Mouse (Mus musculus) liver, adult (tissue): ENCODE data around the gene Scd3.

Experiments
- GATA4 ChIP-seq: IDR thresholded peaks from 2 replicates; pipeline ENCODE4 v1.6.1; 2014; ENCODE audit warnings: mild to moderate bottlenecking, low read length; ENCODE audit not compliant: insufficient replicate concordance

Gene Scd3

GRCm38 (mm10) chr19:44251936-44252558 is 49.0 kb downstream of the Scd3 start:
- TF ChIP-seq GATA4, result no peak

DNA sequence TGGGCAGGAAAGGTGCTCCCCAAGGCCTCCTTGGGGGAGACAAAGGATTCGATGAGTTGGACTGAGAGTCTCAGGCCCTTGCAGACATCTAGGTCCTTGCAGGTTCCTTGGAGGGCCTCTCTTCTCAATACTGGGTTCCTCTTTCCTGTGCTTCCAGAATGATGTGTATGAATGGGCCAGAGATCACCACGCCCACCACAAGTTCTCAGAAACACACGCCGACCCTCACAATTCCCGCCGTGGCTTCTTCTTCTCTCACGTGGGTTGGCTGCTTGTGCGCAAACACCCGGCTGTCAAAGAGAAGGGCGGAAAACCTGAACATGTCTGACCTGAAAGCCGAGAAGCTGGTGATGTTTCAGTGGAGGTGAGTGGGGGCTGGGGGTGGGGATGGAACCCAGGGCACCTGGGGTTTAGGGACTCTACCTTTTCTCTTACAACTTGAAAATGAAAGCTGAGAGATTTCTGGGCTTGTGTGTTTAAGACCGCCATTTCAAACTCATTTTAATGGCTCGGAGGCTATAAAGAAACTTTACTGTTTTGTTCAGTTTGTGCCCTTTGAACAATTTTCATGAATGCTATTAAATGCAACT is 54.4 kb downstream of the Scd3 start:
- no peak for TF ChIP-seq GATA4

GRCm38 (mm10) chr19:44259484-44259883 is 56.4 kb downstream of the Scd3 start:
- no peak for TF ChIP-seq GATA4

DNA sequence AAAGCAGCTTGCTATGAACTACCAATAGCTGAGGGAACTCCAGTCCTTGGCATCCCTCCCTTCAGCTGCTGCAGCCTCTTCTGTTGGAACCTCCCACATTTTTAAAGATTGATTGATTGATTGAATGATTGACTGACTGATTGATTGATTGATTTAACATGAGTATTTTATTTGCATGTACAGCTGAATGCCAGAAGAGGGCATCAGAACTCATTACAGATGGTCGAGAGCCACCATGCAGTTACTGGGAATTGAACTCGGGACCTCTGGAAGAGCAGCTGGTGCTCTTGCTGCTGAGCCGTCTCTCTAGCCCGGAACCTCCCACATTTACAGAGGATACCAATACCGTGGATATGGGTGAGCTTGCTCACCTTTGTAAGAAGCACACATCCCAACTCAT is 57.4 kb downstream of the Scd3 start:
- TF ChIP-seq GATA4, result no peak

DNA sequence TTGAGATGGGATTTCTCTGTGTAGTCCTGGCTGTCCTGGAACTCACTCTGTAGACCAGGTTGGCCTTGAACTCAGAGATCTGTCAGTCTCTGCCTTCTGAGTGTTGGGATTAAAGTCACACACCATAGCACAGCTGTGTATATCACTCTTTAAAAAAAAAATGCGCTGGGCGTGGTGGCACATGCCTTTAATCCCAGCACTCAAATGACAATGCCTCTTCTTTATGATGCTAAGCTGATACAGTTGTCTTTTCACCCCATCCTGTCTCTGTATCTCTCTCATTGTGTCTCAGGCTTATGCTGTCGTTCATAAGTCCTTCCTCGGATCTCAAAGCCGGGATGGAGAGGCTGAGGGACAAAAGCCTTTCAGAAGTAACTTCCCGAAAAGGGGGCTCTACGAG is 58.7 kb downstream of the Scd3 start:
- TF ChIP-seq GATA4, result no peak

- no peak for TF ChIP-seq GATA4
These were observed 60.5 kb downstream of the Scd3 start for GRCm38 (mm10) chr19:44263581-44263980.

- TF ChIP-seq GATA4, result no peak
These were observed 61.2 kb downstream of the Scd3 start for GRCm38 (mm10) chr19:44264226-44264625.

GRCm38 (mm10) chr19:44265300-44265699 is 62.2 kb downstream of the Scd3 start:
- no peak for TF ChIP-seq GATA4

DNA sequence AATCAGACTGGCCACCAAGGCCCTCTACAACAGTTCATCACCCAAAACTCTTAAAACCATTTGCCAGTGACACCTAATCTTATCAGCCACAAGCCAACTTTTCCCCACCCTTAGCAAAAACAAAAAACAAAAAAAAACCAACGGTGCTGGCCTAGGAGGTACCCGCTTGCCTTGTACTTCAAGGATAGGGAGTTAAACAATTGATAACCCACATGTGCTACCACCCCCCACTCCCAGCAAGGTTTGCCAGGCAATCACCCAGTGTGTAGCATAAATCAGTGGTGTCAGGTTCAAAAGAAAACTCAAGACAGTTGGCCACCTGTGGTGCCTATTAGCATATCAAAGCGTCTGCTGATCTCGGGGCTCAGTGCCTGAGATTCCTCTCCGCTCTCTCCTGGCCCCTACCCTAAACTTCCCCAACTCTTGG is 62.9 kb downstream of the Scd3 start:
- TF ChIP-seq GATA4, result no peak

DNA sequence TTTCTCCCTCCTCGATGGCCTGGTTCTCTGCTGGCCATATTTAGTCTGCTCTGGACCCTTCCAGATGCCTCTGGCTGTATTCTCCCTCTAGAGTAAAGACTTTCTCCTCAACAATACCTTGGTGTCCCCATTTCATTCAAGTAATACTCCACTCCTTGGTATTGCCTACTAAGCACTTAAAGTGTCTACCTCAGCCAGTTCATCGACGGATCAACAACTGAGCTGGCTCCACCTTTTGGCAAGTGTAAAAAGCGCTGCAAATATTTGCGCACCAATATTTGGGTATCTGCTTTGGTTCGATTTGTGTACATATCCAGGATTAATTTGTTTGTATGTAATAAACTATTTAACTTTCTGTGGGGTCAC is 63.4 kb downstream of the Scd3 start:
- no peak for TF ChIP-seq GATA4

DNA sequence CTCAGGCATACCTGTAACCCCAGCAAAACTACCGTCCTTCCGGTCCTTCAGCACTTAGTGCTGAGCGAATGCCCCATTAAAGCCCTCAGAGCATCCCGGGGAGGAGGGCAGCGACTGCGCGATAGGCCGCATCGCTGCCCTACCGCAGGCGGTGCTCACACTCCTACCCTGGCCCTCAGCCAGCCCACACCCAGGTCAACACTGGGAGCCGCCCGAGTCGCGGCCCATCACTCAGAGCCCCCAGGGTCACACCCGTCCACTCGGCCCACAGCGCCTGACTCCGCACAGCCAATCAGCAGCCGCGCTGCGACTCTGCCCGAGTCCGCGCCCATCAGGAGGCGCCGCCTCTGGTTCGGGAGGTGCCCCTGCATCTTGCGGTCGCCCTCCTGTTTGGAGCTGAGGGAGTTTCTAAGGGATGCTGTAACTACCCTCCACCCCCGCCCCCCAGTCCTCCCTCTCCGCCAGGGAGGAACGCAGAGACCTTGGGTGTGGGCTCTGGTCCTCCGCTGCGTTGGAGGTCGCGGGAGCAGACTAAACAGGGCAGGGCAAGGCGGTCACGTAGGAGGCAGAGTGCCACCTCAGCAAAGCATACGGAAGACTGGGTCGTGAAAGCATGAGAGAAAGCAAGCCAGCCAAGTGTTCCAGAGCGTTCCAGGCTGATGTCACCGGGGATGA is 63.9 kb downstream of the Scd3 start:
- no peak for TF ChIP-seq GATA4

- TF ChIP-seq GATA4, result no peak
These were observed 64.5 kb downstream of the Scd3 start for GRCm38 (mm10) chr19:44267499-44268002.

DNA sequence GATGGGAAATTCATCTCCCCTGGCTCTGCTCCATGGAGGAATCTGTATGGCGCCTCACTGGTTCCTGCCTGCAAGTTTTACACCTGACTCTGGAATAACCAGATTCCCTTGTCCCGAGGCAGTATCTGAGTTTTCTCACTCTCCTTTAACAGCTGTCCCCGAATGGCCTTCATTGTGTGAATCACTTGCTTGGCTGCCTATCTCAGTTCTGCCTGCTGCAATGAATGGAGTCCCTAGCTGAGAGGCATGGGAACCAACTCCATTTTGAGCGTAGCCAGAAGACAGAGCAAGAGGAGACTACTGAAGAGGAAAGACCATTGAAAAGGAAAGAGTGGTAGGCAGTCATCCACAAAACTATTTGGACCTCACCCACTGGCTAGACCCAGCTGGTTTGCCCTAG is 70.6 kb downstream of the Scd3 start:
- no peak for TF ChIP-seq GATA4

GRCm38 (mm10) chr19:44274452-44274851 is 71.4 kb downstream of the Scd3 start:
- no peak for TF ChIP-seq GATA4

DNA sequence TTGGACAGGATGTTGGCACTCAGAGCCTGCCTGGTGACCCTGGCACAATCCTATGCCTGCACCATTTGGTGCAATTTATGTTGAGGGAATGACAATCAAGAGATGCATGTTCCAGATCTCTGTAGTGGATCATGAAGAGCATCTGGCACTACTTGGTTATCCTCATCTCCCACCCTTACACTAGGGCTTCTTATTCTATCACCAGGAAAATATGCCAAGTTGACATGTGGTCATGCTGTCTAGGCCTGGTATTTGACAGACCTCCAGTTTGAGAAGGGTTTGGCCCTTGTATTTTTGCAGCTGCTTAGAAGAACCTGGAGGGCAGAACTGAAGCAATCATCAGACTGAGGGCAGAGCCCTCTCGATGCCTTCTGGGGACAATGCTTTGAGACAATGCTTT is 72.3 kb downstream of the Scd3 start:
- TF ChIP-seq GATA4, result no peak

DNA sequence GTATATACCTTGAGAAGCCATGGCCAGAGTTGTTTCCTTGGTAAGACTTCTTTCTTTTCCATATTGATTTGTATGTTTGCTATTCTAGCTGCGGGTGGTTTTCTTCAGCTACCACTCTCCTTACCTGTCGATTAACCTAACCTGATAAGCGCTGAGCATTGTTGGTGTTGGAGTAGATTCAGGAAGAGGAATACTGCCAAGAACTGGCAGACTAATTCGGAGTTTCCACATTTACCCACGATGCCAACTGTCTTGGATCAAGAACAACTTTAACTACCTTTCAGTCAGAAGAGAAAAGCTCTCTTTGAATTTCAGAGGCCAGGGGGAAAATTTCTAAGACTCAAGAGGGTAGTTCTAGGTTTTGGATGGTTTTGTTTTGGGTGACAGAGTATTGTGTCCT is 73.8 kb downstream of the Scd3 start:
- TF ChIP-seq GATA4, result no peak
